Mouse (Mus musculus) retina, postnatal 1 day (tissue): ENCODE results near the gene Bbs9.
"Not testable (repeated sequence)": the region's sequence is repeated elsewhere in the genome, so short reads cannot be mapped to it uniquely, and the experiment has no call there.

Source experiments
- DNase-seq: peaks from one replicate; pipeline ENCODE4 v3.0.0-alpha.2; 2012

The Bbs9 gene

GRCm38 (mm10) chr9:22475424-22475868, at the start of gene Bbs9:
Gene Bbs9, plus strand, starts transcription at chr9:22475715.
- peak; percentile 97 for DNase-seq

DNA sequence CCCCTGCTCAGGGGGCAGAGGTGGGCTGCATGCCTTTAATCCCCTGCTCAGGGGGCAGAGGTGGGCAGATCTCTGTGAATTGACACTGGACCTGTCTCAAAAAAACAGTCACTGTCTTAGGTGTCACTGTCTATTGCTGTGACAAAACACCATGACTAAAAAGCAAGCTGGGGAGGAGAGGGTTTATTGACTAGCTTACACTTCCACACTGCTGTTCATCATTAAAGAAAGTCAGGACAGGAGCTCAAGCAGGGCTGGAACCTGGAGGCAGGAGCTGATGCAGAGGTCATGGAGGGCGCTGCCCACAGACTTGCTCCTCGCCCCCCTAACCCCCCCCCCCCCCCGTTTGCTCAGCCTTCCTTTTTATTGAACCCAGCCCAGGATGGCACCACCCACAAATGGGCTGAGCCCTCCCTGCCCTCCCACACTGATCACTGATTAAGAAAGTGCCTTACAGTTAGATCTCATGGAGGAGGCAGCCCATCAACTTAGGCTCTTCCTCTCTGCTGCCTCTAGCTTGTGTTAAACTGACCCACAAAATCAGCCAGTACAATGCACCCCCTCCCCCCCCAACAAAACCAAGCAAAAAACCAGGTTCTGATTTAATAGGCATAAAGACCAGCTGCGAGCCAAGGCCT, 47.4 kb upstream of the Bbs9 start:
- DNase-seq, result no peak

- no peak for DNase-seq
These were observed 46.7 kb upstream of the Bbs9 start for GRCm38 (mm10) chr9:22428666-22429410.

- DNase-seq, result peak; percentile 6
These were observed 45.8 kb upstream of the Bbs9 start for GRCm38 (mm10) chr9:22429533-22430241.

- DNase-seq, result no peak
These were observed 45.1 kb upstream of the Bbs9 start for GRCm38 (mm10) chr9:22430315-22430840.

GRCm38 (mm10) chr9:22433221-22433620, 42.3 kb upstream of the Bbs9 start:
- no peak for DNase-seq

- DNase-seq, result no peak
These were observed 41.4 kb upstream of the Bbs9 start for GRCm38 (mm10) chr9:22434101-22434500.

DNA sequence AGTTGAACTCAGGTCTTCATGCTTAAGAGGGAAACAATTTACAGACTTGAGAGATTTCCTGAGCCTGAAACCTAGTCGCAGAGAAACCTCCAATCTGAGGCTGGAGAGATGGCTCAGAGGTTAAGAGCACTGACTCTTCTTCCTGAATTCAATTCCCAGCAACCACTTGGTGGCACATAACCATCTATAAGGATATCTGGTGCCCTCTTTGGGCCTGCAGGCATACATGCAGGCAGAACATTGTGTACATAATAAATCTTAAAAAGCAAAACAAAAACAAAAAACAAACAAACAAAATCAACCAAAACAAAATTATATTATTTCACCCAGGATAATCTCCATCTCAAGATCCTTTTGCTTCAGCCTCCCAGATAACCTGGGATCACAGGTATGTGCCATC, 36.7 kb upstream of the Bbs9 start:
- no peak for DNase-seq

- DNase-seq, result no peak
These were observed 32.4 kb upstream of the Bbs9 start for GRCm38 (mm10) chr9:22443157-22443556.

DNA sequence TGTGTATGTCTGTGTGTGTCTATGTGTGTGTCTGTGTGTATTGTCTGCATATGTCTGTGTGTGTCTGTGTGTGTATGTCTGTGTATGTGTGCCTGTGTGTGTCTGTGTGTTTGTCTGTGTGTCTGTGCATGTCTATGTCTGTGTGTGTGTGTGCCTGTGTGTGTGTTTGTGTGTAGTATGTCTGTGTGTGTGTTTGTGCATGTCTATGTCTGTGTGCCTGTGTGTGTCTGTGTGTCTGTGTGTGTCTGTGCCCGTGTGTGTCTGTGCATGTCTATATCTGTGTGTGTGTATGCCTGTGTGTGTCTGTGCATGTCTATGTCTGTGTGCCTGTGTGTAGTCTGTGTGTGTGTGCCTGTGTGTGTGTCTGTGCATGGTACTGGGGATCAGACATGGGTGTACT, 30.4 kb upstream of the Bbs9 start:
- DNase-seq, result no peak

DNA sequence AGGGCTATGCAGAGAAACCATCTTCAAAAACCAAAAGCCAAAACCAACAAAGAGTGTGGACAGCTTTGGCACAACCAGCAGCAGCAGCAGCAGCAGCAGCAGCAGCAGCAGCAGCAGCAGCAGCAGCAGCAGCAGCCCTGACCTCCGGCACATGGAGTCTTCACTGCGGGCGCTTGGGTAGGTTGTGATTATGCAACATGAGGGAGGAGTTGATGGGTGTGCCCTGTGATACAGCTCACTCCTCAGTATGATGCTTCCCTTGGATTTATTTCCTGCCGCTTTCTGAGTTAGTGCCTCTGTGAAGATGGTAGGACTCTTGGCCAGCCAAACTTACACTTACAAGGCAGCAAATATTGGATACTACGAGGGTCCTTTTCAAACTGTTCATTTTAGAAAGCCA, 28.3 kb upstream of the Bbs9 start:
- DNase-seq, result no peak

DNA sequence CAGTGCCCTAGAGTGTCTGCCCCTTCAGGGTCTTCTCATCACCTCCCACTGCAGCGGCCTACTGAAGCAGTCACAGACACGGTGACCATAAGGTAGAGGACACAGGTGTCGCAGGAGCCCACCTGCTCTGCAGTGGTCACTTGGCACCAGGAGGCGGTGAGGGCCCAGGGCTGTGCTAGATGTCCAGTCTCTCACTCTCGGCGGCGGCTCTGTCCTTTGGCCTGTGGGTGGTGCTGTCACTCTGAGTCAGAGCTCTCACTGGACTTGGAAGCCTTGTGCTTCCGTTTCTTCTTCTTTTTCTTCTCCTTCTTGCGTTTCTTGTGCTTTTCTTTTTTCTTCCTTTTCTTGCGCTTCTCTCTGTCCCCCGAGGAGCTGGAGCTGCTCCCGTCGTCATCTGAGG, 27.1 kb upstream of the Bbs9 start:
- DNase-seq, result no peak

DNA sequence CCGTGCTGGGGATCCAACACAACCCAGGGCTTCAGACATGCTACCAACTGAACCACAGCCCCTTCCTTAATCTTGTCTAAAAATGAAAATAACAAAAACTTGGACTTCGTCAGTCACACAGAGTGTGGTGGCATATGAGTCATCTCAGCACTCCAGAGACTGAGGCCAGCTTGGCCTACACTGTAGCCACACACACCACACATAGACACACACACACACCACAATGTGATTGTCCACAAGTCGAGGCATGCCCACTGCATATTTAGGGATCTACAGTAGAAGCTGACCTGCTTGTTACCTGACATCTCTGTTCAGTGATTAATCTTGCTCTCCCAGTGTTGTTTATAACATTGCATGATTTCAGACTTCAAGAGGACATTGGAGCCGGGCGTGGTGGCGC, 26.3 kb upstream of the Bbs9 start:
- no peak for DNase-seq

DNA sequence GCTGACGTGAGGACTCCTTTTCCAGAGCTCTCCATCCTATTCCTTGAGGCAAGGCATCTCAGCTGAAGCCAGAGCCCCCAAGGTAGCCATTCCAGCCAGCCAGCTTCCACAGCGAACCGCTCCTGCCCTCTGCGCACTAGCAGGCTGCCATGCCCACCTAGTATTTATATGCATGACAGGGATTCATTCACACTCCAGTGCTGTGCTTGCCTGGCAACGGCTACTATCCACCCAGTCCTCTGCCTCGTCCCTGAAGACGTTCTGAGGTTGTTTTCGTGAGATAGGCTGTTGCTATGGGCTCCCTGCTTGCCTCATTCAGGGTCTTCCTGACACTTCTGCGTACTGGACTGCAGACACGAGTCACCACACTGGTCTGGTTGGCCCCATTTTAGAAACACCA, 22.8 kb upstream of the Bbs9 start:
- DNase-seq, result no peak

- no peak for DNase-seq
These were observed 22.0 kb upstream of the Bbs9 start for GRCm38 (mm10) chr9:22453501-22453924.

DNA sequence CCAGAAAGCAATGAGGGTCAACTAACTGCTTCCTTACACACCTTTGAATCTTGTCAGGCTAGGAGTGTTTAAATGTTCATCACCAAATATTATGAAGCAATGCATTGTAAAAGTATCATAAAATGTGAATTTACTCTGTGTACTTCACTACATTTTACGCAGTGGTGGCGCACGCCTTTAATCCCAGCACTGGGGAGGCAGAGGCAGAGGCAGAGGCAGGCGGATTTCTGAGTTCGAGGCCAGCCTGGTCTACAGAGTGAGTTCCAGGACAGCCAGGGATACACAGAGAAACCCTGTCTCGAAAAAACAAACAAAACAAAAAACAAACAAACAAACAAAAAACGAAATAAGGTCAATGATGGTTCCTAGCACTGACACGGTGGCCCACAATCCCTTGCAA, 21.5 kb upstream of the Bbs9 start, which contains the start of gene Gm17545:
Gene Gm17545, plus strand, starts transcription at position 301 of the 400 bp plus-strand sequence.
- DNase-seq, result not testable (repeated sequence)

GRCm38 (mm10) chr9:22455041-22455440, 20.5 kb upstream of the Bbs9 start:
- DNase-seq, result no peak

- DNase-seq, result no peak
These were observed 18.2 kb upstream of the Bbs9 start for GRCm38 (mm10) chr9:22457142-22457835.

- DNase-seq, result no peak
These were observed 13.6 kb upstream of the Bbs9 start for GRCm38 (mm10) chr9:22461946-22462345.

GRCm38 (mm10) chr9:22466212-22466611, 9.3 kb upstream of the Bbs9 start:
- no peak for DNase-seq

GRCm38 (mm10) chr9:22467371-22468169, 7.9 kb upstream of the Bbs9 start:
- peak; percentile 66 for DNase-seq
